Mouse (Mus musculus): ENCODE measurements around the gene Plod3.

Plod3 gene

GRCm38 (mm10) chr5:137026092-137026491, 39.3 kb downstream of the Plod3 start, which contains the start of gene Vgf:
Vgf (plus strand) TSS chr5:137026392.
- DNase-seq = no peak

GRCm38 (mm10) chr5:137028561-137029272, 41.9 kb downstream of the Plod3 start:
- DNase-seq = no peak

GRCm38 (mm10) chr5:137029273-137029585, 42.4 kb downstream of the Plod3 start:
- no peak for DNase-seq

GRCm38 (mm10) chr5:137029643-137030415, 43.0 kb downstream of the Plod3 start:
- peak; percentile 87 to 88 for DNase-seq

- DNase-seq = no peak
Measured at GRCm38 (mm10) chr5:137030416-137030810, 43.6 kb downstream of the Plod3 start.

GRCm38 (mm10) chr5:137031076-137032032, 44.5 kb downstream of the Plod3 start:
- DNase-seq = no peak

GRCm38 (mm10) chr5:137032033-137032421, 45.2 kb downstream of the Plod3 start:
- DNase-seq = peak in 1 of 2 experiments; percentile 56

- peak; percentile 90 to 92 for DNase-seq
Measured at GRCm38 (mm10) chr5:137032641-137033074, 45.8 kb downstream of the Plod3 start.

- no peak for DNase-seq
Measured at GRCm38 (mm10) chr5:137036211-137036610, 49.4 kb downstream of the Plod3 start.

- no peak for DNase-seq
Measured at GRCm38 (mm10) chr5:137039453-137039852, 52.6 kb downstream of the Plod3 start.

- DNase-seq = no peak
Measured at GRCm38 (mm10) chr5:137041442-137041841, 54.6 kb downstream of the Plod3 start.

- no peak for DNase-seq
Measured at GRCm38 (mm10) chr5:137043997-137044396, 57.2 kb downstream of the Plod3 start.

- peak; percentile 98 for DNase-seq
Measured at GRCm38 (mm10) chr5:137045402-137046323, 58.8 kb downstream of the Plod3 start, which contains the start of gene Ap1s1. Ap1s1 (minus strand) TSS chr5:137046135.
